Mouse (Mus musculus) heart, adult 2 months (tissue): ENCODE measurements at regions not wholly inside any gene's neighbourhood (a gene's known extent, or its start where the extent isn't known, plus 50 kb on each side); places are given as distances from the start of the nearest gene placed in this dataset.

Experiments used
- CTCF ChIP-seq: fragments of 200-600 bp; IDR thresholded peaks from 2 replicates; pipeline ENCODE4 v1.8.1; 2022; ENCODE audit warnings: antibody characterized with exemption, mild to moderate bottlenecking, moderate library complexity
- EP300 ChIP-seq: fragments of 200-500 bp; IDR thresholded peaks from 2 replicates; pipeline ENCODE4 v1.6.1; 2011; ENCODE audit warnings: low read depth, low read length, control low read depth; ENCODE audit not compliant: insufficient read depth
- POLR2A ChIP-seq: fragments of 200-500 bp; IDR thresholded peaks from 2 replicates; pipeline ENCODE4 v1.6.1; 2011; ENCODE audit warnings: mild to moderate bottlenecking, low read depth, low read length, control low read depth; ENCODE audit not compliant: insufficient read depth

- TF ChIP-seq CTCF (no peak), EP300 (no peak), POLR2A (no peak)
These were observed 147.1 kb upstream of the Prlr start for GRCm38 (mm10) chr15:10029902-10030301.
